Mouse (Mus musculus) megakaryocyte-erythroid progenitor cell, adult 5-6 weeks (primary cell): ENCODE measurements around the gene Itga9. TPM values are rescaled to one million over a fixed set of nuclear protein-coding genes. Genes with fewer than 3 reads are reported as not detected.

ENCODE experiments used
- ATAC-seq: replicated peaks from 2 replicates; pipeline ENCODE4 v1.8.0; 2016; ENCODE audit warnings: mild to moderate bottlenecking, inconsistent platforms; ENCODE audit not compliant: severe bottlenecking, poor library complexity, low FRiP score, low TSS enrichment
- total RNA-seq, 2 experiments: library from RNA; stranded (forward) in 1 of 2; stranded (reverse) in 1 of 2; fragments of 200-1000, 215-1000 nt in 1 of 2; fragments of >200 nt in 1 of 2; fragmentation: Nextera tagmentation in 1 of 2; gene quantifications; 2 replicates each; pipeline ENCODE4 v1.2.3; 2014 to 2017

Itga9 gene
- total RNA-seq, 2 experiments from 2014 or later, result 0.02 TPM; not detected in 1

DNA sequence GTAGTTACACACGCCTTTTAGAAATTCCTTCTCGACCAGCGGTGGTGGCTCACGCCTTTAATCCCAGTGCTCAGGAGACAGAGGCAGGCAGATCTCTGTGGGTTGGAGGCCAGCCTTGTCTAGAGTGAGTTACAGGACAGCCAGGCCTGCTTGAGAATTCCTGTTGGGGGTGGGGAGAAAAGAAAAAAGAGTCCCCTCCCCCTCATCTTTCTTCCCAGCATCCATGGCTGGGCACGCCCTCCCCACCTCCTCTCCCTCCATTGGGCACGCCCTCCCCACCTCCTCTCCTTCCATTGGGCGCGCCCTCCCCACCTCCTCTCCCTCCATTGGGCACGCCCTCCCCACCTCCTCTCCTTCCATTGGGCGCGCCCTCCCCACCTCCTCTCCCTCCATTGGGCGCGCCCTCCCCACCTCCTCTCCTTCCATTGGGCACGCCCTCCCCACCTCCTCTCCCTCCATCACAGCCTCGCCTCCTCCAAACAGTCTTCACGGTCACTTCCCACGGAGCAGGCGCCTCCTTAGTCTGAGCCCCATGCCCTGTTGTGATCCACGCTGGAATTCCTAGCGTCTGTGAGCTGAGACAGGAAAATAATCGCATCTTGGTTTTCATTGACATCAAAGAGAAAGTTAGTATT is 186.8 kb downstream of the Itga9 start:
- no peak for ATAC-seq

DNA sequence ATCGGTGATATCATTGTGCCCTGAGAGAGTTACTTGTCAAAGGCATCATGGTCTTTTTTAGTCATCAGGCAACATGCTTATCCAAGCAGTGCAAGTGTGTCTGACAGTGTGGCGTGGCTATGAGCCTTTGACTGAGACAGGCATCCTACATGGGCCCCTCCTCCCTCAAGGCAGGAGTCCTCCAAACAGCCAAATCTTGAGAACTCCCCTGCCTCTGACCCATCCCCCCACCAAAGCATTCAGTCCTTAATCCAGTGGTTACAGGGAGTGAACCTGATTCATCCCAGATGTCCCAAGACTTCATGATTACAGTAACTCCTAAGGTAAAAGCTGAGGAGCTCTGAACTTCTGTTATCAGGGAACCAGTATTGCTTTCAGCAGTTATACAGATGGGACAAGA is 188.2 kb downstream of the Itga9 start:
- no peak for ATAC-seq

DNA sequence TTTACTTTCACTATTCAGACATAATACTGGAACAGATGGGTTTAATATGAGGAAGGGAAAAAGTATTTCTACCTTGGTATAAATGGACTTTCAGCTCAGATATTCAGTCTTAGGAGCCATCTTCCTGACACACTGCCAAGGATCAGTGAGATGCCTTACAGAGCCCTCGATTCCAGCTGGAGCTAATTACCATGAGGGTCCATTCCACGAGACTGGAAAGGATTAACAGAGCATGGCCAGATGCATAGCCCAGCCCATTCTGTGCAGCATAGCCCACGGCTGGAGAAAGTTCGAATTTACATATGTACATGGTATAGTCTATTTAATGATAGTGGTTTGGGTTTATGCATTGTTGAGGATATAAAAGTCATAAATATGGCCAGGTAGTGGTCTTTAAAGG is 188.8 kb downstream of the Itga9 start:
- no peak for ATAC-seq

DNA sequence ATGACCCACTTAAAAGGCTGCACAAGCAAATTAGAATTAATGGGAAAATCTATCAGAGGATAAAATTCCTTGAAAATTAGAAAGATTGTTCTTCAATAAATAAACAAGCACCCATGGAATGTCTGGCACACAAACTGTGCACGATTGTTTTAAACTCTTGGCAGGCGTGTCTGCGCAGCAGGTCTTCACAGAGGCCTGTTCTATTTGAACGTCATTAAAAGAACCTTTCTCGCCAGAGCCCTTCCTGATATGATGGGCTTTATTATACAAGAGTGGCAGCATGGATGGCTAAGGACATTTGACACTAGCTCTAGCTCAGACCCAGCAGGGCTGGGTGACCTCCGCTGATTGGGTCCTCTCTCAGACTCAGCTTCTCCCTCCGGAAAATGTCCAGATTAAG is 192.6 kb downstream of the Itga9 start:
- no peak for ATAC-seq

DNA sequence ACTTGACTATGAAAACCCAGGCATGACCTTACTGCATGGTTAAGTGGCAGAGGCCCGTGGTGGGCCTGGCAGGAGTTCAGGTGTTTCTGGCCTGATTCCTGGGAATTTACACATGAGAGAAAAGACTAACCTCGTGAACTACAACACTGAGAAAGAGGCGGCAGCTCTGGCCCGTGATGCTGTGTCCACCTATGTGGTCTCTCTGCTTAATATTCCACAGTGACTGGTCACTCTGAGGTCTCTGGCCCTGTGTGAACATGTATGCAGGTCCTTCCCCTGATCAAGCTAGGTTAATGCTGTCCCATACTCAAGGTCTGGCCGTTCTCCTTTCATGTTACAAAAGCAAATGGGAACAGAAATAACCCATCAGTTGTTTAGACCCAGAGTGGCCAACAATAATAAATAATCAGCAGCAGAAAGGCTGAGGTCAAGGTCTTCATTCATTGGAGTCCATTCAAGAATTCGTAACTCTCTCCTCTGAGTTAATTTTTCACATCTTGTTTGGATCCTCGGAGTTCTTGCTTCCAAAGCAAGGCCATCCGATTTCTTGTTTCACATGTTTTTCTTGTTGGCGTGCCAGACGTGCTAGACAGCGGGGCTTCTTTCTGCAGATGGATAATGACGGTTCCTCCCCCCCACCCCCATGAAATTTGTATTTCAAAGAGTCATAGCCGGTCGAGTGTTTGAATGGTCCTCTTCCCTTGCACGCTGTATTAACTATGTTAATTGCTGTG is 194.9 kb downstream of the Itga9 start:
- no peak for ATAC-seq

DNA sequence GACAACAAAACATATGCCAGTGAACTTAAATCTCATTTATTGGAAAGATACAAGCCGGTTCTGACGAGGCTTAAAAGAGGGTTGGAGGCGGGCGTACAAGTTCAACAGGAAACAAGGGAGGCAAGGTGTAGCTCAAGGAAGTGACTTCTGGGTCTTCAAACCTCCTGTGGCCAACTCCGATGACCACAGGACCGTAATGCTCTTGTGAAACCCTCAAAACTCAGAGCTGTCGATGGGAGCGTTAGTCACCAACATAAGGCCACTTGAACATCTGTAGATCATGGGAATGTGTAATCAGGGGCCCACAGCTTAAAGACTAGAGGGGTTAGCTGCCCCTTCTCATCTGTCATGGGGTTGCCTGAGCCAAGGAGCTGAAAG is 195.4 kb downstream of the Itga9 start:
- ATAC-seq, result no peak

DNA sequence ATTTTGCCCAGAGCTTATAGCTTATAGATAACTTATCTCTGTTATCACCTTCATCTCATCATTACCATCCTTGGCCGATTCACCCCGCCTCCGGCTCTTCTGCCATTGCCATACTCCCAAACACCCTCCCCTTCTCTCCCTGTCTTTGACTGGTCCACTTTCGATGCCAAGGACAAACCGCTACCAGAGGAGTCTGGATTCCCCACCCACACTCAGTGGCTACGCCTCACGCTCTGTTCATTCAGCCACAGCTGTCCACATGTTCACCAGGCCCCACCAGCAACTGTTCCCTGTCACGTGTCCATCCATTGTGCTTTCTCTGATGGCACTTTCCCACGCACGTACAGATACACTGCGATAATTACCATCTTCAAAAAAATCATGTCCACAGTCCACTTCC is 195.9 kb downstream of the Itga9 start:
- no peak for ATAC-seq

DNA sequence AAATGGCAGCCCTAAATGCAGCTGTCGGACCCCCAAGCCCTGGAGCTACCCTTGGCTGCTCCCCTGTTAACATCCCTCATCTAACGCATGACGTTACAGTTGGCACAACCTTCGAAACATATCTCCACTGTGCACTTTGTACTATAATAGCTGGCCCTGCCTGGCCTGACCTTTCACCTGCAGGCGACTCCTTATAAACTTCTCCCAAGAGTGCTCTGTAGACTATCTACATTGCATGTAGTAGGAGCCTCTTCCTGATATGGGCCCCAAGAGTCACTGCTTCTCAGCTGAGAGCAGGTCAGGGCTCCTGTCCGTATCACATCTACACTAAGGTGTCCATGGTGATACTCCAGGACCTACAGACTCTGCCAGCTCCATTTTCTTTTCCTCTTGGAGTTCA is 199.2 kb downstream of the Itga9 start:
- no peak for ATAC-seq

DNA sequence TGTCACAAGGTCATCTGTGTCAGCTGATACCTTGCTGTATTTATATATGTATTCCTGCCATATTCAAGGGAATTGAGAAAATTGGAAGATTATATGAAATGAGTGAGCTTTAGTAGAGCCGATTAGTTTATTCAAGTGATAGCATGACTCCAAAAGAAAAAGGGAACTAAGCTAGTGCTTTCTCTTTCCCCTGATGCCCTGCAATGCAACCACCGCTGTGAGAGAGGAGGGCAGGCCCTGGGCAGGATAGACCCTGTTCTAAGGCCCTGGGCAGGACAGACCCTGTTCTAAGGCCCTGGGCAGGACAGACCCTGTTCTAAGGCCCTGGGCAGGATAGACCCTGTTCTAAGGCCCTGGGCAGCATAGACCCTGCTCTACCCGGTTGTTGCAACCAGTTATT is 201.2 kb downstream of the Itga9 start:
- ATAC-seq, result no peak

DNA sequence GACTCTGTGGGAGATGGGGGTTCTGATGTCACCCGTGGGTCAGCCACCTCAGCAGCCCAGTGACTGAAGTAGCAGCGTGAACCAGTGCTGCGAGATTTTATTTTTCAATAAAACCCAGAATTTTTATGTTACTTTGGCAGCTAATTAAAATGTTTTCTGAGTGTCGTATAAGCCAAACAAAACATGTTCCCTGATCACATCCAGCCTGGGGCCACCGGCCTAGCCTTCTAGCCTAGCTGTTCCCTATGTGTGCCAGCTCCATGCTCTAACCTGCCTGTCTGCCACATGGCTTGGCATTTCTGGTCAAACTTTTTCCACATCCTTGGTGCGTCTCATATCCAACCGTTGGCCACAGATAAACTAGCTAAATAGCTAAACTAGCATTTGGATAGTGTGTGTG is 205.7 kb downstream of the Itga9 start:
- no peak for ATAC-seq

DNA sequence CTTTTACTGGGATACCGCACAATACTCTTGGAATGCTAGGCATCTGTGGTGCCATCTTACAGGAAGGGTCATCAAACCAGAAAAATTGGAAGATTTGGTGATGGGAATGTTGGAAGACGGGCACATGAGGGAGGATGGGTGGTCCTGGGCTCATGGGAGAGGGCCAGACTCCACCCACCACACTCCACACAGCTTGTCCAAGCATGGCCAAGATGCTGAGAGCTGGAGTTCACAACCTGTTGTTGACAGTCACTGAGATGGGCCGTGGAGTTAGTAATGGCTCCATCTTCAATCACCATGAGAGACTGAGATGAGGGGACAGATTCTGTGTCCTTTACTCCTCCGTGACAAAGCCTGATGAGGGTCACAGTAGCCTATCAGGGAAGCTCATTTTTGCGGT is 207.0 kb downstream of the Itga9 start:
- ATAC-seq, result no peak

DNA sequence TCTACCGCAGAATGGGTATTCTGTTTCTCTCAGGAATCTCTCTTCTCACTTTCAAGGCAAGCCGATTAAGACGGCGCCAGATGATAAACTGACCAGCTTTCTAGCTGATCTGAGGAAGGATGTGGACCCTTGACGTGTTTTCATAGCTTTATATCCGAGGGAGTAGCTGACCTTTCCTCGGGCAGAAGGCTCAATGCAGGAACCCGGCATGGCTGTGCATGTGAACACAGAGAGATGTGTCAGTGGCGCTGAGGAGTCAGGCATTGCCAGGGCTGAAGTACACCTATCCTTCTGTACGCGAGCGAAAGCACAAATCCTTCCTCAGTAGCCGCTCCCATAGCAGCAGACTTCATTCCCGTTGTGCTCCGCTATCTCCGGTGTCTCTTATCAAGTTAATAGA is 207.6 kb downstream of the Itga9 start:
- no peak for ATAC-seq

DNA sequence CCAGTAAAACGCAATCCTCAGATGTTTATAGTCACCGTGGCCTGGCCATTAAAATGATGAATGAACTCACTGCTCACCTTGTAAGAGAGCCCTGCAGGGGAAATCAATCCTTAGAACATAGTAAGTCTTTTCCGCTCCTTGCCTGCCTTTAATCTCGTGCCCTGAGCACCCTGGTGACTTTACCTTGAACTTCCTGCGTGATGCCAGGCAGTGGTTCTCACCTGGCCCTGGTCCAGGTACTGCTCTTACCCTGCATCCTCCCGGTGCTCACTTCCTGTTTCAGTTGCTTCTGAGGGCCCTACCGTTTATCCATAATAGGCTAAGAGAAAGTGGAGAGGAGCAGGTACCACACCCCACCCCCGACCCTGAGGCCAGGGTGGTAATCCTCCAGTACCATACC is 208.0 kb downstream of the Itga9 start:
- ATAC-seq, result no peak

DNA sequence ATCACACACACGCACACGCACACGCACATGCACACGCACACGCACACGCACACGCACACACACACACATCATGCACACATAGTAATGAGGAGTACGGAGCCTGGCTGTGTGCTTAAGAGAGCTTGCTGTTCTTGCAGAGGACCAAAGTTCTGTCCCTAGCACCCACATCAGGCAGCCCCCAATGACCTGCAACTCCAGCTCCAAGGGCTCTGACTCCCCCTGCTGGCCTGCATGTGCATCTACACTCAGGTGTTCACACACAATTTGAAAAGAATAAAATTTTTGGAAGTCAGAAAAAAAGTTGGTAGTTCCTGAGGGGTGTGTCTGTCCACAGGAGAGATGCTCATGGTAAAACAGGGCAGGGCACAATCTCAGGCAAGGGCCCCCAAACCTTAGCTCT is 209.1 kb downstream of the Itga9 start:
- ATAC-seq, result no peak

DNA sequence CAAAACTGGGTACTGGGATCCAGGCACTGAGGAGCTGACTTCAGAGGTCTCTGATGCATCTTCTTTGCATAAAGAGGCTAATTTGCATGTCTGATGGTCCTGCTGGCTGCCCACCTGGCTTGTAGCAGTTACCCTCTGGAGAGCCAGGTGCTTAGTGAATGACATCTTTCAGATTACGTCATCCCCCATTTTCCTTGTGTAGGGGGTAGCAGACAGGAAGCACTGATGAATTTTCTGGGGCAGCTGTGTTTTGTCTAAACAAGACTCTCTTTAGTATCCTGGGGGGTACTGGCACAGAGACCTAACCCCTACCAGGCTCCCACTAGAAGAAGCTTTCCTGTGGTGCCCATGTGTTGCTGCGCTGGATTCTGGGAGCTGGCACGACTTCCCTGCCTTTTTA is 212.0 kb downstream of the Itga9 start:
- ATAC-seq, result no peak

DNA sequence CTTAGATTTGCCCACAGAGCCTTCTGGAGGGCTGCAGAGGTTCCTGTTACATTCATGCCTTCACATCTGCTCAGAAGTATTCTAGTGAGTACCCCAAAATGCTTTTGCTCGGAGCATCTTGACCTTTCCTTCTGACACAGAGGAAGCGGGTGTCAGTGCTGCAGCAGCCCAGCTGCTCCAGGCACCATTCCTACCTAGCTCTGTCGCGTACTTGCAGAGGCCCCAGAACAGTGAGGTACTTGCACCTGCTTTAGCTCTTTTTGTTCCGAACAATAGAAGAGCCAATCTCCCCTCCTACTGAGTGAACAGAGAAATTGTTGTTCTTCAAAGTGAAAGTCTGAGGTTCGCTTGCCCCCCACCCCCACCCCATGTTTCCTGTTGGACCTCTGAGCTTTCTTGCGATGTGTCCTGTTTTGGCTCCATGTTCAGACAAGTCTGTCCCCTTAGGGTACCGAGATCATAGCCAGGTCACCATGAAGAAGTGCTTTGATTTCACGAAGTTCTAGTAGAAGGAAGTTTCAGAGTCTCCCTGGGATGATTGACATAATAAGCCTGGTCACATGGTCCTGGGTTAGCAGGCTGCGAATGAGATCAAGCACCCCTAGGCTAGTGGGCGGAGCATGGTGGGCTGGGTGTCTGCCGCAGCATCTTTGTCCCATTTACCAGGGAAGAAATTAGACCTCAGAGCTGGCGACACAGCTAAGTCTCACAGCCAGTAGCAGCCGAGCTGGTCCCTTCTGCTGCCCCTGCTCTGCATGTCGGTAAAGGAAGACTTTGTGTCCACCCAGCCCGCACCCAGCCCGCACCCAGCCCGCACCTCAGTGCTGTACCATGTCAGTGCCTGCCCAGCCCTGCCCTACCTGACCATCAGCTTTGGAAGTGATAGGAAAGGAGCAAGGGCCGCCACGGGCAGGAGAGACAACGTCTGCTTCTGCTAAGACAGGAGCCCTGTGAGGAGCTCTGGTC is 215.0 kb downstream of the Itga9 start:
- peak; percentile 88 for ATAC-seq

DNA sequence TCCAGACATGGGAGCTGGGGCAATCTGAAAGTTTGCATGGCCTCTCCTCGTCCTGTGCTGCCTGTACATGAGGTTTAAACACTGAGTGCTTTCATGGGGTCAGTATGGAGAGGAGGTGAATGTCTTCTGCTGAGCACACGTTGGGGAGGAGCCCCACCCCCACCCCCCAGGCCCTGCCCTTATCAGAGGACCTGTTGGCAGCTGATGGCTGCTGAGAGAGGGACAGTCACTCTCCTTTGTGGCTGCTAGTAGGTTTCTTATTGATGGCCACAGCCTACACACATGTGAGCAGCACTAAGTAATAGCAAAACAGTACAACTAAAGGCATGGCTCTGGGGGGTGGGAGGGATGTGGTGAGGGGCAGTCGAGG is 215.7 kb downstream of the Itga9 start:
- peak; percentile 51; the same call in 1 of the 2 replicates for ATAC-seq

DNA sequence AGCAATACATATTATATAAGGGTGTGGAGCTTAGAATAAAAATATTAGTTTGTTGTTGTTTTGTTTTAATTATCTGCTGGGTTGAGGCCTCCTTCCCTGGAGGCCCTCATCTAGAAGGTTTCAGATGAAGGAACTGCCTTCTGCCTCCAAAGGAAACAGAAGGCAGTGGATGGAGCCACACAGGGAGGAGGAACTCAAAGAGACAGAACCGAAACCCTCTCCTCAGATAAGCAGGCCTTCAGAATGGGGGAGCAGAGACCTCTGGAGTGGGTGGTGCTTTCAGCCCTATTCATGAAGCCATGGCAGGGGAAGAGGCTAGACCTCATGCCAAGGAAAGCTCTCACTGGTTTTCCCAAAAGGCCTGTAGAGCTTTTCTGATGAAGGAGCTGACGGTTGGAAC is 216.1 kb downstream of the Itga9 start:
- no peak for ATAC-seq

DNA sequence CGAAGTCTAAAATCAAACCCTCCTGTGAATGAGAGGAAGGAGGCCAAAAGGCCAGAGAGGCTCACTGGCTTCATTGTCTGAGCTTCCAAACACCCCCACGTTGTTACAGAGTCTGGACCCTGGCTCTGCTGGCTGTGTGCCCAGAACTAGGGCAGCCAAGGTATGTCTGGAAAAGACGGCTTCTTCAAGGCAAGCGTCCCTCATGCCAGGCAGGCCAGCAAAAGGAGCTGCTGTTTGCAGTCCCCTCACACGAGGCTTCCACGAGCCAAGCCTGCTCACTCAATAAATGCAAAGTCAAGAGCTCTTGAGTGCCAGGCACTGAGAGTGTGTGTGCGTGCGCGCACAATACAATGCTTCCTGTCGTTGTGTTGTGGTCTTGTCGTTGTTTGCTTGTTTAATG is 224.6 kb downstream of the Itga9 start:
- no peak for ATAC-seq

DNA sequence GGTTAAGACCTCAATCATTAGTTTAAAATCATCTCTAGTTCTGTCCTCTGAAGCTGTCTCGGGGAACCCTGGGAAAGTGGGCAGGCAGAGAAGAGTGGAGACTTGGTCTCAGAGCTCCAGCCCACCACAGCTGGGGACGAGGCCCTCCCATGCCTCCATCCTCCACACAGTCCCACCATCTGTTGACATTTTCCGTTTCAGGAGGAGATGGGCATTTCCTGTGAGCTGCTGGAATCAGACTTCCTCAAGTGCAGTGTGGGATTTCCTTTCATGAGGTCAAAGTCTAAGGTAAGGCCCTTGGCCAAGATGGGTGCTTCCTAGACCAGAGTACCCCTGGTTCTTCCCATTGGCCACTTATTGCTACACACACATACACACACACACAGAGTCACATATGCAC is 226.0 kb downstream of the Itga9 start:
- no peak for ATAC-seq
